Mouse (Mus musculus): Measurements from ENCODE around the gene 6430571L13Rik. TPM values are rescaled to one million over a fixed set of nuclear protein-coding genes. Genes with fewer than 3 reads are reported as not detected.
A peak's percentile ranks its signal among the peaks of the same experiment; 100 is the strongest.

The 6430571L13Rik gene
- total RNA-seq, 2 experiments from 2014 or later, result not detected

DNA sequence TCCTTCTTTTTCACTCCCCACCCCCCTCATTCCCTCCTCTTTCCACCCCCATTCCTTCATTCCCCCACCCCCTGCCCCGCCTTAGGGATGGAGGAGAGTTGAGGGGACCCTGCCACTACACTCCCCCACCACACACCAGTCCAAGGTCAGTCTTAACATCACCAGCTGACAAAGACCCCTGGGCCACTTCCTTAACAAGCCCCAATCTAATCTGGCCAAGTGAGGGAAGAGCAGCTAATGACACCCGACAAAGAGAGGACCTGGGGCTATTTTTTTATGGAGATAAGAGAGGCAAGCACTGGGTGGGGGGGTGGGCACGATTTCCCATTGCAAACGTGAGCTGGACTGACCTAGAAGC, 29.7 kb downstream of the 6430571L13Rik start:
- no peak for ATAC-seq (replicated peaks; ENCODE audit: low FRiP score, poor library complexity, severe bottlenecking)

DNA sequence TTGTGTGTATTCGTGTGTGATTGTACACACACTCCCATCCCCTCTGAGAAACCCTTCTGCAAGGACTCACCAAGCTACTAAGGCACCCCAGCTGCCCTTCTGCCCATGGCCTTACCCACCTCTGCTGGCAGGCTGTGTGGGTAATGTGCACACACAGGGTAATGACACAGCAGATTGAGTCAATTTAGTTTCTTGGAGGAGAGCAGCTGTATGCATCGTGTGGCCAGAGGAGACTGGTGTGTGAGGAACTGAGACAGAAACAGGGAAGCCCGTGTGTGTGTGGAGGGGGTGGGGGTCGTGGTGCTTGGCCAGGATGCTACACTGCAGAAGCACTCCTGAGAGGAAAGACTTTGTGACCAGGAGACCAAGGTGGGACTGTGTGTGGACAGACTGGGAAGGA, 32.0 kb downstream of the 6430571L13Rik start:
- ATAC-seq (replicated peaks; ENCODE audit: low FRiP score, poor library complexity, severe bottlenecking), result peak; percentile 30; the same call in 1 of the 2 replicates

DNA sequence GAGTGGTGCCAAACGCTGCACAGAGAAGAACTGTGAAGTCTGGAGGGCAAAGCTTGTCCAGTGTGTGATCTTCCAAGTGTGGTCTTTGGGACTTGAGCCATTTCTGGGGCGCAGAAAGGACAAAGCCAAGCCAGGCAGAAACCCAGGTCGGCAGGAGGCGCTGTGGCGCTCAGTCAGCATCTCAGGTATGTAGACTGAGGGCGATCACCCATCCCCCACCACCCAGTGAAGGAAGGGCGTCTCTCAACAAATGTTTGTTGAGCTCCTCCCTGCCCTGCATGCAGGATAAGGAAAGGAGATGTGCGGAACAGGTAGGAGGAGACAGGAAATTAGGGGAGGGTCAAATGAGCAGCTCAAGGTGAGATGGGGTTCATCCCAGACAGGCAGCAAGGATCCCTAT, 34.2 kb downstream of the 6430571L13Rik start:
- ATAC-seq (replicated peaks; ENCODE audit: low FRiP score, poor library complexity, severe bottlenecking), result no peak

DNA sequence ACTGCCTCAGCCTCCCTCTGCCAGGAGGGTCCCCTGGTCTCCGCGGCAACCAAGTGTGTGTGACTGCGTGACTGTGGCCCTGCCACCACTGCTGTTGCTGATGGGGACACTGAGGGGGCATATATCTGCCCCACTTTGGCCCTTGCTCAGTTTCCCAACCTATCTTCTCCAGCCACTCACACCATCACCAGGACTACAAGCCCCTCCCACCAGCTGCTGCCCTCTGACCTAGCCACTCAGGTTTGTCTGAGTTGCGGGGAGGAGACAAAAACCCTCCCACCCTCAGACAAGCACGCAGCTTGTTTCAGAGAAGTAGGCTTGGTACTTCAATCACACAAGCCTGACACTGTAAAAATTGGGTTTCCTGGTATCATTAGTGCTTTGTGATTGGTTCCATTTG, 35.0 kb downstream of the 6430571L13Rik start:
- ATAC-seq (replicated peaks; ENCODE audit: low FRiP score, poor library complexity, severe bottlenecking), result peak; percentile 22; the same call in 1 of the 2 replicates

DNA sequence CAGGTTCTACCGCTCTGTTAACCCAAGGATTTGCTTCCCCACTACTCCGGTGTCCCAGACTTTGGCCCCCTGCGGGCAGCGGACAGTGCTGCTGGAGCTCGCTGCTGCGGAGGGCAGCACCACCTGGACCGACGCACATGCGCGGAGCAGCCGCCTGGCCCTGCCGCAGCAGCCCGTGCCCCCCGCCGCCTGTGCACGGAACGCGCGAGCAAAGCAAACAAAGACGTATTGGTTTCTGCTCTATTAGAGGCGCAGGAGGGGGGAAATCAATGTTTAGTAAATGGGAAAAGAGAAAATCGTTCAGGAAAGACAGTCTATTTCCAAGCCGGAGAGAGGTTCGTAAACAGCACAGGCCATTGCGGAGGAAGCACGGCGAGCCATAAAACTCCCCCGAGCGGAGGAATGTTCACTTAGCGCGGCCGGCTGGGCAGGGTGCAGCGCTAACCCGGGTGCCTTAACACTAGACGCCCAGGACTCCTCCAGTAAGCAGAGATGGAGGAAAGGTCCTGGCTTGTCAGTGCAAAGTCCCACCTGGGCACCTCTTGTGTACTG, 37.6 kb downstream of the 6430571L13Rik start:
- no peak for ATAC-seq (replicated peaks; ENCODE audit: low FRiP score, poor library complexity, severe bottlenecking)

DNA sequence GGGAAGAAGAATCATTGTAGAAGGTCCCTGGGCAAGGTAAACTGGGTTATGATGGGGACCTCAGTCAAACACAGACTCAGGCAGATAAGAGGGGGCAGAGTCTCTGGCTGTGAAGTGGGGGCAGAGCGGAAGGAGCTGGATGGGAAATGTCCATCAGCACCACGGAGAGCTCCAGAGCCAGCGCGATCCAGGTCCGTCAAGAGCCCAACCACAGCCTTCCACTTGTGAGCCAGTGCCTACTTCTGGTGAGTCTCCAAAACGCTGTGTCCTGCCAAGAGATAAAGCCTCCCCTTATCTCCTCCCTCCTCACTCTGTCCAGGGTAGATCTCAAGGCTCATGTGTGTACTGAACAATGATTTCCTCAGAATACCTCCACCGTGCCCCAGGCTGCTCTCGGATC, 41.3 kb downstream of the 6430571L13Rik start:
- ATAC-seq (replicated peaks; ENCODE audit: low FRiP score, poor library complexity, severe bottlenecking), result no peak; the same call in 1 of the 2 replicates

DNA sequence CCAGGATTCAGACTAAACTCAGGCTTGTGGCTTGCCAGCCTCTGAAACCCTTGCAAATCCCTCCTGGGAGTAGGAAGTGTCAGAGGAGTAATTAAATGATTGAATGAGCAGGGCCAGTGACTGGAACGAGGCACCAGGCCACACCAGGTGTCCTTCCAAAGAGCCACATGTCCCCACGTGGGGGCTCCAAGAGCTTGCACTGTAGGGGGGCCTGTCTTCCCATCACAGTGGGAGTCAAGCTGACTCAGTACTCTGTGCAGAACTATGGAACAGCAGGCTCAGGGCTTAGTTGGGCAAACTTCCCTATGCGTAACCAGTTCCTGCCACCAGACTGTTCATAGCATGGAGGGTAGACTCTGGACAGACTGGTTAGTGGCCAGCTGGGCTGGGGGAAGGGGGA, 44.0 kb downstream of the 6430571L13Rik start:
- ATAC-seq (replicated peaks; ENCODE audit: low FRiP score, poor library complexity, severe bottlenecking), result no peak

DNA sequence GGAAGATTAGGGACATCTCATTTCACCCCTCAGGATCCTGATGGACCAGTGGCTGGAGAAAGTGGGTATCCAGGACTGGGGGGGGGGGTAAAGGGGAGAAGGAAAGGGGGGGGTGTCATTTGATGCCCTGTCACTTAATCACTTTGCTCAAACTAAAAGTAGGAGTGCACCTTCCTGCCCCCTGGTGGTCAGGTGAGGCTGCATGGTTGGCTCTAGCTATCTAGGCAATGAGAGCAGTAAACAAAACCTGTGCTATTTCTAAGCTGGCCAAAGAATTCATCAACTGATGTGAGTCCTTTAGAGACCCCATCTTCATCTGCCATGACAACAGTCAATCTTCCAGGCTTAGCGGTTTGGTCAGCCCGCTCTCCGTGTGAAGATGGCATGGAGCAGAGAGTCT, 46.3 kb downstream of the 6430571L13Rik start:
- ATAC-seq (replicated peaks; ENCODE audit: low FRiP score, poor library complexity, severe bottlenecking), result peak; percentile 71

DNA sequence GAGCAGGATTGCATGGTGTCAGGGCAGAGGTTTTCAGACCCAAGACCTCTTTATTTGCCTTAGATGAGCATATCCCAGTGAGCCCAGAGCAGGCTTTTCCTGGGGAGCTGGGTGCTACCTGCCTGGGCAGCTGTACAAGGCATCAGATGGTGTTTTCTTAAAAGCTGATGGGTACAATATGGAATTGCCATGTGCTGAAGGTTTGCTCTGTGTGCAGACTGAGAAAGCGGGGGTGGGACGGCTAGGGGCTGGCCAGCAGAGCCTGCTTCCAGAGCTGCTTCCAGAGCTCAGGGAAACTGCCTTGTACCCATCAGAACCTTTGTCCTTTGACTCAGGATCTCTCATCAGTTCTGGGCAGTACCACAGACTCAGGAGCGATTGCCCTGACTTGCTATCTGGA, 47.3 kb downstream of the 6430571L13Rik start:
- ATAC-seq (replicated peaks; ENCODE audit: low FRiP score, poor library complexity, severe bottlenecking), result no peak

DNA sequence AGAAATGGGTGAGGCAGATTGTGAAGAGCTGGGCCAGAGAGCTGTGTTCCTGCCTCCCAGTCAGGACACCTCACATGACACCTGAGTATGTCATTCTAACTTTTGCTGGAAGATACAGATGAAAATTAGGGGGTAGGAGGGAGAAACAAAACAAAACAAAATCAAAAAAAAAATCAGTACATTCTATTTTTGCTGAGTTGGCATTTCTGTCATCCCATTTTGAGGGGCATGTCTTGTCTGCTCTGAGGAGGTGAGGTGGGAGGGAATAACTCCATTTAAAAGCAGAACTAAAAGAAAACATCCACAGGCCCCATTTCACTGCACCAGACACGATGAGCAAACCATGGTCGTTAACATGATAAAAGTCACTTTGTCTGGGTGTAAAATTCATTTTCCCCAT, 47.9 kb downstream of the 6430571L13Rik start:
- ATAC-seq (replicated peaks; ENCODE audit: low FRiP score, poor library complexity, severe bottlenecking), result no peak

DNA sequence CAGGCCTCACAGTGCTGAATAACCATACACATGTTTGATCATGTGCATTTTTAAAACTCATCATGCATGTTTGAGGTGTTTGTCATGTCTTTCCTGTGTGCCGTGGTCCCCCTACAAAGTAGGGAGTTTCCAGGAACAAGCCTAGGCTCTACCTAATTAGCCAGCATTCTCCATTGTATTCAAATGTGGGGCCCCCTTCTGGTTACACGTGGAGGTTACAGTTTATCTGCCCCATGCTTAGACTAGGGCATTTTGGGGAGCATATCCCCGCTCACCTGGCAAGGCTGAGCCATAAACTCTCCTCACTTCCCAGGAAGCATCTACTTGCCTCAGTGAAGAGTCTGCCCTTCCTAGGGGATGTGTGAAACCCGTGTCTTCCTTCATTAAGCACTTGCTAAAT, 56.0 kb downstream of the 6430571L13Rik start:
- no peak for ATAC-seq (replicated peaks; ENCODE audit: low FRiP score, poor library complexity, severe bottlenecking)

DNA sequence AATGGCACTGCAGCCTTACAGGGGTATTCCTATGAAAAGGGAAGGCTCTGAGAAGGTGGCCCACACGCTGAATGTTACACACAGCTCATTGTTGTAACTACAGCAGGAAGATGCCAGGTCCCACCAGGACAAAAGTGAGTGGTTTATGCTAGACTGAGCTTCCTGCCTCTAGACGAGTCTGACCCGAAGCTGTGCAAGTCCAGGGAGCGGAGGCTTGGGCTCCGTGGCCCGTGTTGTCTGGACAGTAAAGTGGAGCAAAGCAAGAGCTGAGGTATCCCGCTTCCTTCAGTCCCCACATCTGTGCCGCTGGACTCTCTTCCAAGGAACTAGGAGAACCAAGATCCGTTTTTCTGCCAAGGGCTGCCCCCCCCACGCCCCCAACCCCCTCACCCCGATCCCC, 58.6 kb downstream of the 6430571L13Rik start:
- no peak for ATAC-seq (replicated peaks; ENCODE audit: low FRiP score, poor library complexity, severe bottlenecking)

DNA sequence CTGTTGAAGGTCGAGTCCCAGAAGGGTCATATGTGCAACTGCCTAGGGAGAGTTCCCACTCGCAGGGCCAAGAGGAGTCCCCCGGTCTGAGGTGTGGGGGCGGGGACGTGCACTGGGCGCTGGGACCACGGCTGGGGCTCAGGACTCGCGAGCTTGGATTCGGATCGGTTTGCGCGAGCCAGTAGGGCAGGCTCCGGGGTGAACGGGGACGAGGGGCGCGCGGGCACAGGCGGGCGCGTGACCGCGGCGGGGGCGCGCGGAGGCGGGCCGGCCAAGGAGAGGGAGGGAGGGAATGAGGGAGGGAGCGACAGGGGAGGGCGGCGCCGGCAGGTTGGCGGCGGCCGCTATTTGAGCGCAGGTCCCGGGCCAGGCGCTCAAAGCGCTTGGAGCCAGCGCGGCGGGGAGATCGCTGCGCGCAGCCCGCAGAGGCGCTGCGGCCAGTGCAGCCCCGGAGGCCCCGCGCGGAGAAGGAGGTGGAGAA, 59.1 kb downstream of the 6430571L13Rik start, which contains the start of gene Cacna2d2:
Gene Cacna2d2, plus strand, starts transcription at position 122 of the 481 bp plus-strand sequence.
- no peak for ATAC-seq (replicated peaks; ENCODE audit: low FRiP score, poor library complexity, severe bottlenecking)

DNA sequence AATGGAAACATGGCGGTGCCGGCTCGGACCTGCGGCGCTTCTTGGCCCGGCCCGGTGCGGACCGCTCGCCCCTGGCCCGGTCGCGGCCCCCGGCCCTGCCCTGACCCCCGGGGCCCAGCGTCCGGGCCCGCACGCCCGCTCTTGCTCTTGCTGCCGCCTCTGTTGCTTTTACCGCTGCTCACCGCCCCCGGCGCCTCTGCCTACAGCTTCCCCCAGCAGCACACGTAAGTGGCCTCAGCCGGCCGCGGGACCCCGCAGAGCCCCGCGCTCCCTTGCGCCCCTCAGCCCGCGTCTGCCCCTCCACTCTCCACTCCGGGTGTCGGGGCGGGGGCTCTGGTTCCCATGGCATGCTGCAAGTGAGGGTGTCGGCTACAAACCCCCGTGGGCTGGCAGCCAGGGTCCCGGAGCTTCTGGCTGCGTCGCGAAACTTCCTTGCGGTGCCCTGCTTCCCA, 59.7 kb downstream of the 6430571L13Rik start:
- no peak for ATAC-seq (replicated peaks; ENCODE audit: low FRiP score, poor library complexity, severe bottlenecking)

DNA sequence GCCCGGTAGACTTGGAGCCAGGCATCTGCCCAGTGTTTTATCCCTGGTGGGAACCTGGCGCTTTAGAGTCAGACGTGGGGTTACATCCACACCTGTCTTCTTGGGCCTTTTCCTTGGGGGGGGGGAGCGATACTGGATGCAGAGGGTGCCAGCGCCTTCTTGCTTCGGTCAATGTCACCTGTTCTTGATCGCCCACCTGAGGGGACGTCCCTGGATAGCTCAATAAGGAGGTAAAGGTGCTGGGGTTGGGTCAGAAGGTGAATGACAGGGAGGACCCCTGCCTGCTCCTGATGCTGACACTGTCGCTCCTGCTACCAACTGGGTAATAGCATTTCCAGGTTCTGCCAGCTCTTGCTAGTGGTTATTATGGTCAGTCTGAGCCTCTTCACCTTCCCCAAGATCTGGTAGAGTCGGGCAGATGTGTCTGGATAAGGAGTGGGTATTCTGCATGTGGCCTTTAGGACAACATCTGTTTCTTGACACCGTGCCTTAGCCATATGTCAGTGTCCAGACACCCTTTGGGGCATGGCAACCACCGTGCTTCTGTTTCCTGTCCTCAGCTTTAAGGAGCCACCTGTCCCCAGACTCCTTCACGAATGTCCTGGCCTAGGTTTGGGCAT, 60.4 kb downstream of the 6430571L13Rik start:
- ATAC-seq (replicated peaks; ENCODE audit: low FRiP score, poor library complexity, severe bottlenecking), result no peak

Other genes starting within 250 kb of the 6430571L13Rik start
- gene Dock3, start 108.7 kb upstream of the 6430571L13Rik start, total RNA-seq (2015; ENCODE audit: low replicate concordance), result 10.1 TPM in 1 of 2 replicates, not detected in the other
- not detected in 2 replicates for gene Dock3, start 108.7 kb upstream of the 6430571L13Rik start, total RNA-seq (2017; ENCODE audit: low replicate concordance)
- gene Mapkapk3, start 50.7 kb upstream of the 6430571L13Rik start, total RNA-seq (2015; ENCODE audit: low replicate concordance), result 7.6 and 17.2 TPM in 2 replicates
- gene Mapkapk3, start 50.7 kb upstream of the 6430571L13Rik start, total RNA-seq (2017; ENCODE audit: low replicate concordance), result 10.0 and 15.7 TPM in 2 replicates
- gene Cish, start 44.6 kb upstream of the 6430571L13Rik start, total RNA-seq (2015; ENCODE audit: low replicate concordance), result 5.9 and 23.4 TPM in 2 replicates
- 3.6 and 5.1 TPM in 2 replicates for gene Cish, start 44.6 kb upstream of the 6430571L13Rik start, total RNA-seq (2017; ENCODE audit: low replicate concordance)
- not detected in 2 replicates for gene Hemk1, start 2.3 kb upstream of the 6430571L13Rik start, total RNA-seq (2015; ENCODE audit: low replicate concordance)
- gene Hemk1, start 2.3 kb upstream of the 6430571L13Rik start, total RNA-seq (2017; ENCODE audit: low replicate concordance), result 0.15 and 3.9 TPM in 2 replicates
- not detected in 2 replicates for gene Cacna2d2, start 59.0 kb downstream of the 6430571L13Rik start, total RNA-seq (2015; ENCODE audit: low replicate concordance)
- gene Cacna2d2, start 59.0 kb downstream of the 6430571L13Rik start, total RNA-seq (2017; ENCODE audit: low replicate concordance), result not detected in 2 replicates
- 0.72 and 3.8 TPM in 2 replicates for gene Tmem115, start 193.3 kb downstream of the 6430571L13Rik start, total RNA-seq (2015; ENCODE audit: low replicate concordance)
- 2.6 and 8.4 TPM in 2 replicates for gene Tmem115, start 193.3 kb downstream of the 6430571L13Rik start, total RNA-seq (2017; ENCODE audit: low replicate concordance)
- not detected in 2 replicates for gene Cyb561d2, start 201.6 kb downstream of the 6430571L13Rik start, total RNA-seq (2015; ENCODE audit: low replicate concordance)
- 1.8 and 2.9 TPM in 2 replicates for gene Cyb561d2, start 201.6 kb downstream of the 6430571L13Rik start, total RNA-seq (2017; ENCODE audit: low replicate concordance)
- gene Nprl2, start 201.6 kb downstream of the 6430571L13Rik start, total RNA-seq (2015; ENCODE audit: low replicate concordance), result 1.4 and 31.4 TPM in 2 replicates
- 1.1 and 1.2 TPM in 2 replicates for gene Nprl2, start 201.6 kb downstream of the 6430571L13Rik start, total RNA-seq (2017; ENCODE audit: low replicate concordance)
- not detected in 2 replicates for gene Zmynd10, start 206.7 kb downstream of the 6430571L13Rik start, total RNA-seq (2015; ENCODE audit: low replicate concordance)
- gene Zmynd10, start 206.7 kb downstream of the 6430571L13Rik start, total RNA-seq (2017; ENCODE audit: low replicate concordance), result not detected in 2 replicates
- gene Rassf1, start 211.0 kb downstream of the 6430571L13Rik start, total RNA-seq (2015; ENCODE audit: low replicate concordance), result 24.5 and 35.2 TPM in 2 replicates
- gene Rassf1, start 211.0 kb downstream of the 6430571L13Rik start, total RNA-seq (2017; ENCODE audit: low replicate concordance), result 31.4 and 31.7 TPM in 2 replicates
- 9.6 and 16.9 TPM in 2 replicates for gene Tusc2, start 222.7 kb downstream of the 6430571L13Rik start, total RNA-seq (2015; ENCODE audit: low replicate concordance)
- 8.9 and 19.1 TPM in 2 replicates for gene Tusc2, start 222.7 kb downstream of the 6430571L13Rik start, total RNA-seq (2017; ENCODE audit: low replicate concordance)
- 2.5 and 6.5 TPM in 2 replicates for gene Hyal2, start 227.3 kb downstream of the 6430571L13Rik start, total RNA-seq (2015; ENCODE audit: low replicate concordance)
- gene Hyal2, start 227.3 kb downstream of the 6430571L13Rik start, total RNA-seq (2017; ENCODE audit: low replicate concordance), result 0.30 and 4.5 TPM in 2 replicates
- gene Hyal1, start 236.3 kb downstream of the 6430571L13Rik start, total RNA-seq (2015; ENCODE audit: low replicate concordance), result 7.1 and 12.6 TPM in 2 replicates
- gene Hyal1, start 236.3 kb downstream of the 6430571L13Rik start, total RNA-seq (2017; ENCODE audit: low replicate concordance), result 8.0 TPM in 1 of 2 replicates, not detected in the other
- gene Naa80, start 238.3 kb downstream of the 6430571L13Rik start, total RNA-seq (2015; ENCODE audit: low replicate concordance), result 15.5 and 24.5 TPM in 2 replicates
- 12.3 and 17.7 TPM in 2 replicates for gene Naa80, start 238.3 kb downstream of the 6430571L13Rik start, total RNA-seq (2017; ENCODE audit: low replicate concordance)
- 4.2 and 8.6 TPM in 2 replicates for gene Hyal3, start 240.2 kb downstream of the 6430571L13Rik start, total RNA-seq (2015; ENCODE audit: low replicate concordance)
- 0.64 TPM in 1 of 2 replicates, not detected in the other for gene Hyal3, start 240.2 kb downstream of the 6430571L13Rik start, total RNA-seq (2017; ENCODE audit: low replicate concordance)
- 206 and 249 TPM in 2 replicates for gene Ifrd2, start 247.0 kb downstream of the 6430571L13Rik start, total RNA-seq (2015; ENCODE audit: low replicate concordance)
- gene Ifrd2, start 247.0 kb downstream of the 6430571L13Rik start, total RNA-seq (2017; ENCODE audit: low replicate concordance), result 122 and 166 TPM in 2 replicates